Mouse (Mus musculus) liver, embryonic 11.5 days (tissue): ENCODE results near the gene Prkrip1. TPM values are rescaled to one million over a fixed set of nuclear protein-coding genes. Genes with fewer than 3 reads are reported as not detected.

ENCODE experiments used
- ATAC-seq: fragments of 200-750 bp; cut with Nextera tagmentation; replicated peaks from 2 replicates; pipeline ENCODE4 v1.8.0; 2017; ENCODE audit warnings: moderate number of reproducible peaks, mild to moderate bottlenecking, moderate TSS enrichment, moderate library complexity; ENCODE audit not compliant: low FRiP score
- DNase-seq: peaks from one replicate; pipeline ENCODE4 v3.0.0-alpha.2; 2017; ENCODE audit warnings: low spot score
- H3K27ac ChIP-seq: fragments of 300-500 bp; sonication (generic); 2 replicates; pipeline ENCODE4 v1.5.1; 2014; ENCODE audit warnings: mild to moderate bottlenecking, low read depth, low read length, control low read depth
- H3K27me3 ChIP-seq: fragments of 300-500 bp; sonication (generic); replicated peaks from 2 replicates; pipeline ENCODE4 v1.6.1; 2014; ENCODE audit warnings: low read length, mixed read lengths; ENCODE audit not compliant: control insufficient read depth, insufficient read depth
- H3K36me3 ChIP-seq: fragments of 300-500 bp; sonication (generic); 2 replicates; pipeline ENCODE4 v1.6.1; 2014; ENCODE audit warnings: mild to moderate bottlenecking, low read length, moderate library complexity, mixed read lengths; ENCODE audit not compliant: control insufficient read depth, insufficient read depth
- H3K4me1 ChIP-seq: fragments of 300-500 bp; sonication (generic); replicated peaks from 2 replicates; pipeline ENCODE4 v1.6.1; 2014; ENCODE audit warnings: low read length, mixed read lengths; ENCODE audit not compliant: control insufficient read depth, insufficient read depth
- H3K4me2 ChIP-seq: fragments of 300-500 bp; sonication (generic); 2 replicates; pipeline ENCODE4 v1.6.1; 2014; ENCODE audit warnings: mild to moderate bottlenecking, control low read depth, moderate library complexity
- H3K4me3 ChIP-seq: fragments of 300-500 bp; sonication (generic); 2 replicates; pipeline ENCODE4 v1.5.1; 2014; ENCODE audit warnings: low read depth, low read length, control low read depth
- H3K9ac ChIP-seq: fragments of 300-500 bp; sonication (generic); 2 replicates; pipeline ENCODE4 v1.6.1; 2014; ENCODE audit warnings: low read depth, low read length, control low read depth
- H3K9me3 ChIP-seq: fragments of 300-500 bp; sonication (generic); 2 replicates; pipeline ENCODE4 v1.6.1; 2016; ENCODE audit warnings: low read length, inconsistent platforms, mixed read lengths; ENCODE audit not compliant: control insufficient read depth
- WGBS: fragments of 180-500 bp; shearing (Covaris S2); extraction: QIAGEN DNeasy Blood & Tissue Kit; methylation state at CpG from one replicate; pipeline ENCODE4 v1.1.7; 2014; 5-methylcytosine and 5-hydroxymethylcytosine counted together
- polyA plus RNA-seq: library from polyadenylated mRNA; unstranded; fragments of >200 nt; fragmentation: Nextera tagmentation; extraction: Ambion mirVana; gene quantifications from 2 replicates; pipeline ENCODE4 v1.2.1, GENCODE M21; 2014

Prkrip1 gene
- polyA plus RNA-seq, 1 experiment from 2014 or later: 65.5 TPM

- H3K36me3 ChIP-seq: peaks cover 22% of the 10 kb centered on the region
Observed at GRCm38 (mm10) chr5:136142746-136143145, 56.0 kb downstream of the Prkrip1 start.

GRCm38 (mm10) chr5:136140057-136140482 lies 58.7 kb downstream of the Prkrip1 start:
- no peak overlapping the region for H3K27ac ChIP-seq
- 92% methylated on average over 10 of the region's 10 CpGs for WGBS

More at GRCm38 (mm10) chr5:136142746-136143145, 56.0 kb downstream of the Prkrip1 start:
- H3K9ac ChIP-seq: no peak overlapping the region
- no peak overlapping the region for H3K4me2 ChIP-seq
- DNase-seq: no peak
- no peak overlapping the region for H3K4me3 ChIP-seq
- no peaks in the 10 kb centered on the region for H3K9me3 ChIP-seq
- peaks cover 3% of the 10 kb centered on the region for H3K4me1 ChIP-seq
- ATAC-seq: no peak
- H3K27ac ChIP-seq: no peak overlapping the region
- WGBS: 83% methylated on average over 5 of the region's 5 CpGs
- no peaks in the 10 kb centered on the region for H3K27me3 ChIP-seq

GRCm38 (mm10) chr5:136139393-136139792 lies 59.4 kb downstream of the Prkrip1 start:
- no peak for ATAC-seq
- no peak overlapping the region for H3K9ac ChIP-seq

More at GRCm38 (mm10) chr5:136140057-136140482, 58.7 kb downstream of the Prkrip1 start:
- Histone ChIP-seq H3K4me1 (peaks cover 9% of the 10 kb centered on the region), H3K9me3 (no peaks in the 10 kb centered on the region), H3K4me3 (no peak overlapping the region), H3K9ac (no peak overlapping the region), H3K36me3 (peaks cover 22% of the 10 kb centered on the region), H3K4me2 (no peak overlapping the region), H3K27me3 (no peaks in the 10 kb centered on the region)
- ATAC-seq (no peak), DNase-seq (no peak)

GRCm38 (mm10) chr5:136137658-136138274 lies 61.0 kb downstream of the Prkrip1 start:
- WGBS: 57% methylated on average over 13 of the region's 13 CpGs
- Histone ChIP-seq H3K27ac (peak overlapping the region; percentile 48; the same call in 1 of the 2 replicates), H3K4me2 (peak overlapping the region; percentile 78), H3K36me3 (peaks cover 26% of the 10 kb centered on the region), H3K4me3 (peak overlapping the region; percentile 71; the same call in 1 of the 2 replicates), H3K4me1 (peaks cover 13% of the 10 kb centered on the region), H3K9ac (no peak overlapping the region), H3K9me3 (no peaks in the 10 kb centered on the region), H3K27me3 (no peaks in the 10 kb centered on the region)
- ATAC-seq (no peak; the same call in 1 of the 2 replicates), DNase-seq (peak; percentile 54)

More at GRCm38 (mm10) chr5:136139393-136139792, 59.4 kb downstream of the Prkrip1 start:
- Histone ChIP-seq H3K27me3 (no peaks in the 10 kb centered on the region), H3K36me3 (peaks cover 22% of the 10 kb centered on the region), H3K4me1 (peaks cover 13% of the 10 kb centered on the region), H3K4me2 (no peak overlapping the region), H3K9me3 (no peaks in the 10 kb centered on the region), H3K27ac (no peak overlapping the region), H3K4me3 (0 out of 2 replicates have a peak overlapping the region, but pooled peaks have one; percentile 5)
- DNase-seq: no peak
- WGBS: 90% methylated on average over 13 of the region's 13 CpGs

- Histone ChIP-seq H3K9me3 (no peaks in the 10 kb centered on the region), H3K4me2 (peak overlapping the region; percentile 78), H3K9ac (peak overlapping the region; percentile 77), H3K27me3 (no peaks in the 10 kb centered on the region), H3K4me1 (peaks cover 13% of the 10 kb centered on the region), H3K4me3 (peak overlapping the region; percentile 71), H3K27ac (peak overlapping the region; percentile 63), H3K36me3 (peaks cover 27% of the 10 kb centered on the region)
- ATAC-seq: no peak; the same call in 1 of the 2 replicates
- no peak for DNase-seq
- WGBS: 8% methylated on average over 20 of the region's 20 CpGs
Observed at GRCm38 (mm10) chr5:136136292-136136990, 62.3 kb downstream of the Prkrip1 start.

- Histone ChIP-seq H3K9ac (peak within 1 kb of the TSS; percentile 80), H3K27ac (peak within 1 kb of the TSS; percentile 79), H3K27me3 (no peaks in the 10 kb centered on the region), H3K4me3 (peak within 1 kb of the TSS; percentile 71), H3K4me2 (peak within 1 kb of the TSS; percentile 78), H3K36me3 (peaks cover 21% of the 10 kb centered on the region), H3K9me3 (no peaks in the 10 kb centered on the region), H3K4me1 (peaks cover 13% of the 10 kb centered on the region)
- DNase-seq: peak; percentile 95
- under 1% methylated on average over 60 of the region's 60 CpGs for WGBS
- ATAC-seq: peak; percentile 90
Observed at GRCm38 (mm10) chr5:136135571-136136291, 63.0 kb downstream of the Prkrip1 start, which contains the start of the genes Lrwd1 and Alkbh4. TSS of gene Lrwd1 (minus strand) at chr5:136136074. TSS of gene Alkbh4 (plus strand) at chr5:136136146.

Other genes starting within 250 kb of the Prkrip1 start
- gene Ssc4d, start 224.4 kb downstream of the Prkrip1 start, polyA plus RNA-seq: 3.0 and 3.1 TPM in 2 replicates
- not detected in 2 replicates for gene Zp3, start 218.9 kb downstream of the Prkrip1 start, polyA plus RNA-seq
- gene Dtx2, start 204.2 kb downstream of the Prkrip1 start, polyA plus RNA-seq: 20.0 and 20.3 TPM in 2 replicates
- 15.2 and 16.6 TPM in 2 replicates for gene Upk3b, start 160.5 kb downstream of the Prkrip1 start, polyA plus RNA-seq
- gene Upk3bl, start 144.5 kb downstream of the Prkrip1 start, polyA plus RNA-seq: 0.78 and 0.97 TPM in 2 replicates
- 1.7 TPM in 2 replicates for gene Rasa4, start 115.0 kb downstream of the Prkrip1 start, polyA plus RNA-seq
- gene Polr2j, start 82.3 kb downstream of the Prkrip1 start, polyA plus RNA-seq: 253 and 261 TPM in 2 replicates
- 69.0 and 70.3 TPM in 2 replicates for gene Lrwd1, start 62.9 kb downstream of the Prkrip1 start, polyA plus RNA-seq
- gene Alkbh4, start 62.8 kb downstream of the Prkrip1 start, polyA plus RNA-seq: 20.3 and 24.9 TPM in 2 replicates
- gene Orai2, start 28.2 kb downstream of the Prkrip1 start, polyA plus RNA-seq: 7.4 and 9.0 TPM in 2 replicates
- gene Sh2b2, start 47.6 kb upstream of the Prkrip1 start, polyA plus RNA-seq: 3.4 and 4.6 TPM in 2 replicates